Mouse (Mus musculus): Measurements from ENCODE around the gene Rfx1.

GRCm38 (mm10) chr8:84098376-84098775, 31.7 kb downstream of the Rfx1 start:
- TF ChIP-seq TAL1 (IDR thresholded peaks at IDR 0.05; ENCODE audit: low read length) (no peak), GATA1 (IDR thresholded peaks at IDR 0.05; ENCODE audit: low read length) (no peak)

Measured in erythroblast, embryonic 14.5 days (primary cell).